Mouse (Mus musculus) midbrain, postnatal 0 days (tissue): ENCODE measurements at regions not wholly inside any gene's neighbourhood (a gene's known extent, or its start where the extent isn't known, plus 50 kb on each side); places are given as distances from the start of the nearest gene placed in this dataset. TPM values are rescaled to one million over a fixed set of nuclear protein-coding genes. Genes with fewer than 3 reads are reported as not detected.

Experiments
- ATAC-seq: fragments of 200-750 bp; cut with Nextera tagmentation; 2 replicates; pipeline ENCODE4 v1.8.0; 2017; ENCODE audit warnings: moderate number of reproducible peaks, mild to moderate bottlenecking, moderate TSS enrichment, moderate library complexity; ENCODE audit not compliant: low FRiP score
- DNase-seq: peaks from one replicate; pipeline ENCODE4 v3.0.0-alpha.2; 2015; ENCODE audit warnings: low spot score
- H3K27ac ChIP-seq: fragments of 300-500 bp; sonication (generic); 2 replicates; pipeline ENCODE4 v1.5.1; 2014; ENCODE audit warnings: low read depth, mild to moderate bottlenecking, low read length, mixed read lengths
- H3K27me3 ChIP-seq: fragments of 300-500 bp; sonication (generic); 2 replicates; pipeline ENCODE4 v1.6.1; 2014; ENCODE audit warnings: low read length, control low read depth, mixed read lengths; ENCODE audit not compliant: insufficient read depth
- H3K36me3 ChIP-seq: fragments of 300-500 bp; sonication (generic); 2 replicates; pipeline ENCODE4 v1.6.1; 2014; ENCODE audit warnings: low read length, control low read depth, mixed read lengths; ENCODE audit not compliant: insufficient read depth
- H3K4me1 ChIP-seq: fragments of 300-500 bp; sonication (generic); 2 replicates; pipeline ENCODE4 v1.6.1; 2014; ENCODE audit warnings: mild to moderate bottlenecking, control low read depth, antibody characterized with exemption, low read length, mixed read lengths; ENCODE audit not compliant: insufficient read depth
- H3K4me2 ChIP-seq: fragments of 300-500 bp; sonication (generic); 2 replicates; pipeline ENCODE4 v1.6.1; 2014; ENCODE audit warnings: low read depth, mild to moderate bottlenecking, low read length, mixed read lengths; ENCODE audit not compliant: poor library complexity, severe bottlenecking
- H3K4me3 ChIP-seq: fragments of 300-500 bp; sonication (generic); 2 replicates; pipeline ENCODE4 v1.5.1; 2014; ENCODE audit warnings: low read depth, mild to moderate bottlenecking, low read length, moderate library complexity
- H3K9ac ChIP-seq: fragments of 300-500 bp; sonication (generic); replicated peaks from 2 replicates; pipeline ENCODE4 v1.6.1; 2014; ENCODE audit warnings: mild to moderate bottlenecking, low read length, moderate library complexity, mixed read lengths; ENCODE audit not compliant: poor library complexity, severe bottlenecking
- H3K9me3 ChIP-seq: fragments of 300-500 bp; sonication (generic); 2 replicates; pipeline ENCODE4 v1.6.1; 2016; ENCODE audit warnings: low read length, control low read depth
- CTCF ChIP-seq: IDR thresholded peaks from 2 replicates; pipeline ENCODE4 v1.5.1; 2016; ENCODE audit warnings: antibody characterized with exemption, mild to moderate bottlenecking
- WGBS: fragments of 180-500 bp; shearing (Covaris S2); extraction: QIAGEN DNeasy Blood & Tissue Kit; methylation state at CpG from one replicate; pipeline ENCODE4 v1.1.7; 2014; 5-methylcytosine and 5-hydroxymethylcytosine counted together
- microRNA-seq: library from miRNA; unstranded; fragments of <30 nt; microRNA quantifications from one replicate; pipeline ENCODE4, GENCODE M21; 2016; ENCODE audit warnings: borderline number of aligned reads

- H3K36me3 ChIP-seq: no peaks in the 10 kb centered on the region
- no peak for ATAC-seq
- TF ChIP-seq CTCF: no peak
- 0 out of 2 replicates have a peak, but pooled peaks cover 3% of the 10 kb centered on the region for H3K4me1 ChIP-seq
- no peak overlapping the region for H3K9ac ChIP-seq
- H3K9me3 ChIP-seq: no peaks in the 10 kb centered on the region
- DNase-seq: peak; percentile 65
- 65% methylated on average over 6 of the region's 6 CpGs for WGBS
- H3K4me2 ChIP-seq: no peak overlapping the region
- no peak overlapping the region for H3K27ac ChIP-seq
- H3K4me3 ChIP-seq: no peak overlapping the region
- no peaks in the 10 kb centered on the region for H3K27me3 ChIP-seq
Measured at GRCm38 (mm10) chr17:64550034-64550433, 50.5 kb upstream of the Man2a1 start.

Small RNAs in the stretch of these regions (microRNA-seq; reads per million reads assigned to microRNA genes)
- not detected for gene Mir6420
